Mouse (Mus musculus) neural tube, embryonic 14.5 days (tissue): ENCODE data around the gene Sva. TPM values are rescaled to one million over a fixed set of nuclear protein-coding genes. Genes with fewer than 3 reads are reported as not detected.

ENCODE experiments used
- ATAC-seq: fragments of 200-750 bp; cut with Nextera tagmentation; 2 replicates; pipeline ENCODE4 v1.8.0; 2017; ENCODE audit warnings: low read depth, mild to moderate bottlenecking, moderate TSS enrichment, moderate library complexity
- H3K27ac ChIP-seq: fragments of 300-500 bp; sonication (generic); 2 replicates; pipeline ENCODE4 v1.5.1; 2014; ENCODE audit warnings: low read depth, mild to moderate bottlenecking, control low read depth, low read length, moderate library complexity, mixed read lengths
- H3K27me3 ChIP-seq: fragments of 300-500 bp; sonication (generic); 2 replicates; pipeline ENCODE4 v1.6.1; 2014; ENCODE audit warnings: low read length; ENCODE audit not compliant: control insufficient read depth, insufficient read depth
- H3K36me3 ChIP-seq: fragments of 300-500 bp; sonication (generic); 2 replicates; pipeline ENCODE4 v1.6.1; 2014; ENCODE audit warnings: low read length, mixed read lengths; ENCODE audit not compliant: control insufficient read depth, insufficient read depth
- H3K4me1 ChIP-seq: fragments of 300-500 bp; sonication (generic); 2 replicates; pipeline ENCODE4 v1.6.1; 2014; ENCODE audit warnings: low read length; ENCODE audit not compliant: control insufficient read depth, insufficient read depth
- H3K4me2 ChIP-seq: fragments of 300-500 bp; sonication (generic); 2 replicates; pipeline ENCODE4 v1.6.1; 2014; ENCODE audit warnings: mild to moderate bottlenecking, low read depth, low read length, control low read depth
- H3K4me3 ChIP-seq: fragments of 300-500 bp; sonication (generic); 2 replicates; pipeline ENCODE4 v1.5.1; 2014; ENCODE audit warnings: low read depth, low read length, control low read depth, mixed read lengths
- H3K9ac ChIP-seq: fragments of 300-500 bp; sonication (generic); replicated peaks from 2 replicates; pipeline ENCODE4 v1.6.1; 2014; ENCODE audit warnings: low read depth, mild to moderate bottlenecking, control low read depth, low read length, mixed read lengths
- H3K9me3 ChIP-seq: fragments of 300-500 bp; sonication (generic); 2 replicates; pipeline ENCODE4 v1.6.1; 2016; ENCODE audit warnings: low read length; ENCODE audit not compliant: control insufficient read depth
- polyA plus RNA-seq: library from polyadenylated mRNA; unstranded; fragments of >200 nt; fragmentation: Nextera tagmentation; extraction: Ambion mirVana; gene quantifications from 2 replicates; pipeline ENCODE4 v1.2.1, GENCODE M21; 2014

Sva gene
- polyA plus RNA-seq, result not detected in 2 replicates

GRCm38 (mm10) chr6:42038094-42038493 is at the start of gene Sva:
Sva (plus strand) TSS chr6:42038394.
- Histone ChIP-seq H3K36me3 (no peaks in the 10 kb centered on the region), H3K27ac (no peak within 1 kb of the TSS), H3K4me3 (no peak within 1 kb of the TSS), H3K9me3 (no peaks in the 10 kb centered on the region), H3K9ac (no peak within 1 kb of the TSS), H3K4me1 (no peaks in the 10 kb centered on the region), H3K4me2 (no peak within 1 kb of the TSS), H3K27me3 (no peaks in the 10 kb centered on the region)
- ATAC-seq, result no peak

Other genes starting within 250 kb of the Sva start
- gene Pip, start 190.9 kb upstream of the Sva start, polyA plus RNA-seq, result not detected in 2 replicates
- gene Sval2, start 185.4 kb upstream of the Sva start, polyA plus RNA-seq, result not detected in 2 replicates
- not detected in 2 replicates for gene Sval1, start 86.8 kb upstream of the Sva start, polyA plus RNA-seq
- not detected in 2 replicates for gene Sval3, start 70.3 kb upstream of the Sva start, polyA plus RNA-seq
- not detected in 2 replicates for gene Tas2r139, start 102.5 kb downstream of the Sva start, polyA plus RNA-seq
- not detected in 2 replicates for gene Tas2r144, start 176.9 kb downstream of the Sva start, polyA plus RNA-seq
- gene Gstk1, start 207.5 kb downstream of the Sva start, polyA plus RNA-seq, result 8.0 and 12.4 TPM in 2 replicates
- gene Tmem139, start 223.6 kb downstream of the Sva start, polyA plus RNA-seq, result 0.17 TPM in 1 of 2 replicates, not detected in the other
- gene Casp2, start 226.6 kb downstream of the Sva start, polyA plus RNA-seq, result 34.0 and 34.7 TPM in 2 replicates
- gene Clcn1, start 248.3 kb downstream of the Sva start, polyA plus RNA-seq, result 2.2 and 2.6 TPM in 2 replicates